Mouse (Mus musculus) heart, embryonic 14.5 days (tissue): Measurements from ENCODE around the gene Dyrk1a. TPM values are rescaled to one million over a fixed set of nuclear protein-coding genes. Genes with fewer than 3 reads are reported as not detected.

Experiments used
- ATAC-seq: fragments of 200-750 bp; cut with Nextera tagmentation; 2 replicates; pipeline ENCODE4 v1.8.0; 2017; ENCODE audit warnings: low read depth, moderate TSS enrichment; ENCODE audit not compliant: insufficient number of reproducible peaks, insufficient read depth, low FRiP score
- H3K27ac ChIP-seq, 2 experiments: fragments of 200-500 bp in 1 of 2; fragments of 300-500 bp in 1 of 2; sonication (generic) in 1 of 2; replicated peaks in 1 of 2; 2 replicates each; pipeline ENCODE4 v1.5.1; 2012 to 2014; ENCODE audit warnings: low read depth in 2 of 2, low read length in 2 of 2, control low read depth in 1 of 2, mild to moderate bottlenecking in 1 of 2, mixed read lengths in 1 of 2; ENCODE audit not compliant: control insufficient read depth in 1 of 2, insufficient read depth in 1 of 2
- H3K27me3 ChIP-seq: fragments of 300-500 bp; sonication (generic); 2 replicates; pipeline ENCODE4 v1.6.1; 2014; ENCODE audit warnings: mild to moderate bottlenecking, low read length, control low read depth; ENCODE audit not compliant: control insufficient read depth, insufficient read depth
- H3K36me3 ChIP-seq: fragments of 300-500 bp; sonication (generic); 2 replicates; pipeline ENCODE4 v1.6.1; 2014; ENCODE audit warnings: mild to moderate bottlenecking, control low read depth, low read length, mixed read lengths; ENCODE audit not compliant: control insufficient read depth, insufficient read depth
- H3K4me1 ChIP-seq, 2 experiments: fragments of 200-500 bp in 1 of 2; fragments of 300-500 bp in 1 of 2; sonication (generic) in 1 of 2; 2 replicates each; pipeline ENCODE4 v1.6.1; 2012 to 2014; ENCODE audit warnings: low read length in 2 of 2, control low read depth in 1 of 2, mixed read lengths in 1 of 2; ENCODE audit not compliant: control insufficient read depth in 2 of 2, insufficient read depth in 2 of 2
- H3K4me2 ChIP-seq: fragments of 300-500 bp; sonication (generic); 2 replicates; pipeline ENCODE4 v1.6.1; 2014; ENCODE audit warnings: mild to moderate bottlenecking, low read length
- H3K4me3 ChIP-seq, 2 experiments: fragments of 200-500 bp in 1 of 2; fragments of 300-500 bp in 1 of 2; sonication (generic) in 1 of 2; 2 replicates each; pipeline ENCODE4 v1.5.1; 2012 to 2014; ENCODE audit warnings: low read length in 2 of 2, mild to moderate bottlenecking in 2 of 2, control low read depth in 1 of 2, low read depth in 1 of 2, moderate library complexity in 1 of 2; ENCODE audit not compliant: control insufficient read depth in 1 of 2, insufficient read depth in 1 of 2
- H3K9ac ChIP-seq: fragments of 300-500 bp; sonication (generic); 2 replicates; pipeline ENCODE4 v1.6.1; 2014; ENCODE audit warnings: mild to moderate bottlenecking, low read length
- H3K9me3 ChIP-seq: fragments of 300-500 bp; sonication (generic); 2 replicates; pipeline ENCODE4 v1.6.1; 2016; ENCODE audit warnings: low read length, control low read depth; ENCODE audit not compliant: control insufficient read depth
- WGBS: fragments of 180-500 bp; shearing (Covaris S2); extraction: QIAGEN DNeasy Blood & Tissue Kit; methylation state at CpG from one replicate; pipeline ENCODE4 v1.1.7; 2014; 5-methylcytosine and 5-hydroxymethylcytosine counted together
- polyA plus RNA-seq: library from polyadenylated mRNA; unstranded; fragments of >200 nt; fragmentation: Nextera tagmentation; extraction: Ambion mirVana; gene quantifications from 2 replicates; pipeline ENCODE4 v1.2.1, GENCODE M21; 2014

Dyrk1a gene
- polyA plus RNA-seq, 1 experiment from 2014 or later, result 12.2 TPM

DNA sequence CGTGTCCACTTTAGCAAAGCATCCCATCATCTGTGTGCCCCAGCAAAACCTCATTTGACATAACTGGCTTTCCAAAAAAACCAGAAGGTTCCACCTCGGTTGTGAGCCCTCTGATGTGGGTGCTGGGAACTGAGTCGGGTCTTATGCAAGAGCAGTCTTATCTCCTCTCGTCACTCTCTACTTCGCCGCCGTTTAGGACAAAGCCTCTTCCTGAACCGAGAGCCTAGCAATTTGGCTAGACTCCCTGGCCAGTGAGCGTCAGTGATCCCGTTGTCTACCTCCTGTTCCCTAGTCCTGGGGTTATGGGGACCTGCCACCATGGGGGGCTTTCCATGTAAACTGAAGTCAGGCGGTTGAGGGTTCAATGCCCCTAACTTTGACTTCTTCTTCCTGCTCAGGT is 147.2 kb downstream of the Dyrk1a start:
- WGBS, result 88% methylated on average over 11 of the region's 11 CpGs
- H3K36me3 ChIP-seq, result no peaks in the 10 kb centered on the region
- no peak for ATAC-seq
- no peaks in the 10 kb centered on the region for H3K27me3 ChIP-seq
- 0 out of 2 replicates have a peak, but pooled peaks cover 5% of the 10 kb centered on the region for H3K9me3 ChIP-seq
- H3K9ac ChIP-seq, result no peak overlapping the region
- H3K4me3 ChIP-seq, result no peak overlapping the region
- H3K4me2 ChIP-seq, result no peak overlapping the region
- no peak overlapping the region for H3K27ac ChIP-seq
- peaks cover 29 to 30% of the 10 kb centered on the region in 2 experiments for H3K4me1 ChIP-seq

DNA sequence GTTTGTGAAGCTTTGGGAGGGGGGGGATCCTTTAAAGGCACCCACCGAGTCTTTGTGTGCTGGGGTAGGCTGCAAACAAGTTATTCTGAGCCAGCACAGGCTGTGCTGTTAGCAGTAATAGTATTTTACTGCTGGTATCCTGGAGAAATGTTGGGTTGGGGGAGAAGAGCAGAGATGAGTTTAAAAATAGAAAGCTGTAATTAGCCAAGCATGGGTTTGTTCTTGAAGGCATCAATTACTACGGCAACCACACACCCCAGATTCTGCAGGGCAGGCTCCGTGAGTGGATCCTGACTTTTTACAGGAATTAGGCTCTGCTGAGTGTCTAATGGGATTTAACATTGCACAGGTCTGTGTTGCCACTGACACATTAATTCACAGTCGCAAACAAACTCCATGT is 149.1 kb downstream of the Dyrk1a start:
- Histone ChIP-seq H3K27ac (peak overlapping the region; percentile 74 to 99), H3K36me3 (no peaks in the 10 kb centered on the region), H3K9ac (peak overlapping the region; percentile 36; the same call in 1 of the 2 replicates), H3K4me2 (no peak overlapping the region), H3K4me3 (no peak overlapping the region), H3K27me3 (no peaks in the 10 kb centered on the region), H3K9me3 (0 out of 2 replicates have a peak, but pooled peaks cover 5% of the 10 kb centered on the region), H3K4me1 (peaks cover 30 to 33% of the 10 kb centered on the region in 2 experiments)
- 35% methylated on average over 4 of the region's 4 CpGs for WGBS
- ATAC-seq, result no peak

DNA sequence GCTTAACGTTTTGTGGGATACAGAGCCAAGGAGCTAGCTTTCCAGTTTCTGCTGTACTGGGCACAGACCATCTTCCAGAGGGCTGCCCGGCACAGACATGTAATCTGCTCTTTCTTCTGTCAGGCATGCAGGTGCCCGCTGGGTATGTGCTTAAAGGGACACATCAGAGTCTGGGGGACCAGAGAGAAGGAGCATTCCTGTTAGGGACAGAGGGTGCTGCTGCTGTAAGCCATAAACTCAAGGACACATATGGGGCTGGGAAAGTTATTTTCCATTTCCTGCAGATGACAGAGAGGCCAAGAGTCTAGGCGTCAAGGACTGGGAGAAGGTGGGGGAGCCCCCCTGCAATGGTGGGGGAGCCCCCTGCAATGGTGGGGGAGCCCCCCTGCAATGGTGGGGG is 149.7 kb downstream of the Dyrk1a start:
- Histone ChIP-seq H3K9ac (0 out of 2 replicates have a peak overlapping the region, but pooled peaks have one; percentile 36), H3K9me3 (0 out of 2 replicates have a peak, but pooled peaks cover 5% of the 10 kb centered on the region), H3K4me3 (no peak overlapping the region), H3K36me3 (no peaks in the 10 kb centered on the region), H3K4me2 (no peak overlapping the region), H3K27me3 (no peaks in the 10 kb centered on the region), H3K4me1 (peaks cover 30 to 33% of the 10 kb centered on the region in 2 experiments), H3K27ac (peak overlapping the region; percentile 74 to 99)
- no peak for ATAC-seq
- WGBS, result 43% methylated on average over 4 of the region's 4 CpGs

DNA sequence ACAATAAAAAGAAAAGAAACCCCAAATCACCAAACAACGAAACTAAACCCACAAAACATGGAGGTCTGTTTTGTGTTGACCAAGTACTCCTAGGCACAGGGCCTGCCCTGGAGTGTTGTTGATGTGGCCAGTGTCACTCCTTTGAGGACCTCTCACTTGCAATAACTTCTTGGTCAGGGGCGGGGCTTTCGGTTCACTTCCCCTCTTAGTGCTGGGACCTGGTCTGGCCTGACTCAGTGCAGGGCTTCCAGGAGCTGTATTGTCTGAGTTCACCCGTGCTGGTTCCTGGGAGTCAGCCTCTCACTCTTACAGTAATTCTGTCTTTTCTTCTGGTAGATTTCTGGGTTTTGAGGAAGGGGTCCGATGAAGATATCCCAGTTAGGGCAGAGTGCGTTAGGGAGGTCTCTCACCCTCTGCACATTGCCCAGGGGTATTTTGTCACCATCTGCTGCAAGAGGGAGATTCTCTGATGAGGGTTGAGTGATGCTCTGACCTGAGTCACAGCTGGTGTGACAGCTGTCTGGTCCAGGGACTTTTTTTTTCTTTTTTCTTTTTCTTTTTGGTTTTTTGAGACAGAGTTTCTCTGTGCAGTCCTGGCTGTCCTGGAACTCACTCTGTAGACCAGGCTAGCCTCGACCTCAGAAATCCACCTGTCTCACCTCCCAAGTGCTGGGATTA is 150.8 kb downstream of the Dyrk1a start:
- H3K9me3 ChIP-seq, result 0 out of 2 replicates have a peak, but pooled peaks cover 5% of the 10 kb centered on the region
- H3K4me3 ChIP-seq, result no peak overlapping the region
- H3K27ac ChIP-seq, result peak overlapping the region; percentile 99 to 100
- peak overlapping the region; percentile 91 for H3K4me2 ChIP-seq
- H3K27me3 ChIP-seq, result no peaks in the 10 kb centered on the region
- peak overlapping the region; percentile 67 for H3K9ac ChIP-seq
- ATAC-seq, result no peak
- no peaks in the 10 kb centered on the region for H3K36me3 ChIP-seq
- peaks cover 35 to 39% of the 10 kb centered on the region in 2 experiments for H3K4me1 ChIP-seq
- 52% methylated on average over 7 of the region's 7 CpGs for WGBS

DNA sequence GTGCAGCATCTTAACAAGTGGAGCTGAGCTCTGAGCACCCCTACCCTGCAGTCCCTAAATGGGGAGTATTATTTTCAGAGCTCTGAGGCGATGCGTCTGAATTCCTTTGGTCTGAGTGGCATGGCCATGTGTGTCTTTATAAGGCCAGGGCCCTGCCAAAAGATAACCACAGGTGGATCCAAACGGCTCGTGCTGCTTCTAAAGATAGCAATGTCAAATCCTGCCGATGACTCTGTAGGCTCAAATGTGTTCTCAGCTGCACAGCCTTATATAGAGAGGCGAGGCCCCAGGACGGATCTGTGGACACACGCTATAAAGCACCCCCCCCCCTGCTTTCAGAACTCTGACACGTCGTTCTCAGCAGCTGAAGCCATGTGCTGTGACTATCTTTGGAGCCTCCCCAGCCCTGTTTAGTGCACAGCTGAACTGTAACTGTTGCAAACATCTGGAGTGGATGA is 151.8 kb downstream of the Dyrk1a start:
- peak overlapping the region; percentile 91 for H3K4me2 ChIP-seq
- H3K27me3 ChIP-seq, result no peaks in the 10 kb centered on the region
- peak overlapping the region; percentile 99 to 100 for H3K27ac ChIP-seq
- ATAC-seq, result peak; percentile 85
- no peaks in the 10 kb centered on the region for H3K36me3 ChIP-seq
- H3K4me3 ChIP-seq, result peak overlapping the region; percentile 44 to 45
- 0 out of 2 replicates have a peak, but pooled peaks cover under 1% of the 10 kb centered on the region for H3K9me3 ChIP-seq
- peaks cover 35 to 39% of the 10 kb centered on the region in 2 experiments for H3K4me1 ChIP-seq
- 13% methylated on average over 10 of the region's 10 CpGs for WGBS
- H3K9ac ChIP-seq, result peak overlapping the region; percentile 78

DNA sequence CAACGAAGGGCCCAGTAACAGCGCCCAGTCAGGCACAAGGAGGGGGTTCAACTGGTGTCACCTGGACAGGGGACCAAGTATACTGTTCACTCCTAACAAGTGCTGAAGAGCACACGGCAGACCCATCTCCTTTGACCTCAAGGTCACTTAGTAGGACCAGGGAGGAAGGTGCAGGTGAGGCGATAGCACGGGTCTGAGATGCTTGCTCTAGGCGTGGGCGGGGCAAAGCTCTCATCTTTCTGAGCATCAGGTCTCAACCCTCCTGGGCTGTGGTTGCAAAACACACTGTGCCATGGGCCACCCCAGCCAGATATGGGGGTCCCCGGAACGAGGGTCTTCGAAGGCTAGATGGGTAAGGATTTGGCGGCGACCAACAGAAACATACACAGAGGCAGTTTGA is 153.1 kb downstream of the Dyrk1a start:
- no peaks in the 10 kb centered on the region for H3K36me3 ChIP-seq
- peak overlapping the region; percentile 78 for H3K9ac ChIP-seq
- H3K4me3 ChIP-seq, result peak overlapping the region; percentile 44 to 45
- 59% methylated on average over 12 of the region's 12 CpGs for WGBS
- H3K4me1 ChIP-seq, result peaks cover 35 to 39% of the 10 kb centered on the region in 2 experiments
- H3K27me3 ChIP-seq, result no peaks in the 10 kb centered on the region
- H3K9me3 ChIP-seq, result no peaks in the 10 kb centered on the region
- peak overlapping the region; percentile 91 for H3K4me2 ChIP-seq
- H3K27ac ChIP-seq, result peak overlapping the region; percentile 99 to 100
- no peak for ATAC-seq

DNA sequence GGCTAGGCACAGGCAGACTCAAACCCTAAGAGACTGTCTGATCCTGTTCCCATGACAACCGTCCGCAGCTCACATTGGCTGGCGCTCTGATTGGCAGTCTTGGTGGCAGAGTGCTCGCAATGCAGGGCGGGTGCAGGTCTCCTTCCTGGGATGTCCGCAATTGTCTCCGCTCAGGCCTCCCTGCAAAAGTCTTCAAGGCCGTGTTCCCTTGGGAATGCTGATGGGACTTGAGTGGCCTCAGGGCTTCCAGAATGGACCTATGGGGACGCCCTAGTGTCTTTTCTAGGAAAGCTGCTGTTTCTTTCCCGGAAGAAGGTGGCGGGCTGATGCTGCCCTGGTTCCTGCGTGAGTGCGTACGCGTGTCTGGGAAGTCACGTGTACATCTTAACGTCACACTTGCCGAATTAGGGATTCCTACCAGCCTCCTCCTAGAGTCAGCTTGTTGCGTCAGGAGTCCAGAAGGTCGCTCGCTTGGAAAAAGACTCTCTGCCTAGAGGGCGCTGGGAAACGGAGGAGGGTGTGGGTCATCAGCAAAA is 154.3 kb downstream of the Dyrk1a start:
- Histone ChIP-seq H3K9ac (peak overlapping the region; percentile 78), H3K27ac (peak overlapping the region; percentile 93 to 99), H3K4me2 (peak overlapping the region; percentile 91), H3K36me3 (no peaks in the 10 kb centered on the region), H3K27me3 (no peaks in the 10 kb centered on the region), H3K4me1 (peaks cover 26 to 28% of the 10 kb centered on the region in 2 experiments), H3K9me3 (no peaks in the 10 kb centered on the region), H3K4me3 (peak overlapping the region; percentile 45 to 53)
- peak; percentile 63 for ATAC-seq
- WGBS, result under 1% methylated on average over 23 of the region's 23 CpGs
